Mouse (Mus musculus) brain, adult 2 months (tissue): ENCODE data around the gene Mus81.

ENCODE experiments used
- DNase-seq: peaks from one replicate; pipeline ENCODE4 v3.0.0; 2011; ENCODE audit warnings: low read depth, low spot score

The Mus81 gene

GRCm38 (mm10) chr19:5471846-5472245, 16.4 kb downstream of the Mus81 start:
- DNase-seq = no peak

GRCm38 (mm10) chr19:5468374-5468773, 19.8 kb downstream of the Mus81 start, which contains the start of gene Ctsw:
Gene Ctsw, minus strand, starts transcription at chr19:5468507.
- no peak for DNase-seq

GRCm38 (mm10) chr19:5466916-5467500, 21.2 kb downstream of the Mus81 start:
- DNase-seq = no peak

DNA sequence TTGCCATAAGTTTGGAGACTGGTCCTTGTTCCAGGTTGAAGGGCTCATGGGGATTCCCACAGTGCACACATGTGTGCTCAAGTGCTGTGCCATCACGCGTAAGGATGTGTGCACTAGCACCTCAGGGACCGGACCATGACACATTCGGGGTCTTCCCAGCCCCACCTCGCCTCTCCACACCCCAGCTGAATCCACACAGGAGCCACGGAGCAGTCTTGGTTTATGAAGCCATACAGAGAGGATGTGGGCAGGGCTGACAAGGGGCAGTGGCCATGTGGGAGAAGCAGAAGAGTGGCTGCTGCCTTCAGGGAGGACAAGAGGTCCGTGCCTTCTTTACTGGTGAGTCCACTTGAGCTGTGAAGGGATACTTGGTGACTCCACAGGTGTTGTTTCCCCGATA, 23.2 kb downstream of the Mus81 start:
- no peak for DNase-seq

DNA sequence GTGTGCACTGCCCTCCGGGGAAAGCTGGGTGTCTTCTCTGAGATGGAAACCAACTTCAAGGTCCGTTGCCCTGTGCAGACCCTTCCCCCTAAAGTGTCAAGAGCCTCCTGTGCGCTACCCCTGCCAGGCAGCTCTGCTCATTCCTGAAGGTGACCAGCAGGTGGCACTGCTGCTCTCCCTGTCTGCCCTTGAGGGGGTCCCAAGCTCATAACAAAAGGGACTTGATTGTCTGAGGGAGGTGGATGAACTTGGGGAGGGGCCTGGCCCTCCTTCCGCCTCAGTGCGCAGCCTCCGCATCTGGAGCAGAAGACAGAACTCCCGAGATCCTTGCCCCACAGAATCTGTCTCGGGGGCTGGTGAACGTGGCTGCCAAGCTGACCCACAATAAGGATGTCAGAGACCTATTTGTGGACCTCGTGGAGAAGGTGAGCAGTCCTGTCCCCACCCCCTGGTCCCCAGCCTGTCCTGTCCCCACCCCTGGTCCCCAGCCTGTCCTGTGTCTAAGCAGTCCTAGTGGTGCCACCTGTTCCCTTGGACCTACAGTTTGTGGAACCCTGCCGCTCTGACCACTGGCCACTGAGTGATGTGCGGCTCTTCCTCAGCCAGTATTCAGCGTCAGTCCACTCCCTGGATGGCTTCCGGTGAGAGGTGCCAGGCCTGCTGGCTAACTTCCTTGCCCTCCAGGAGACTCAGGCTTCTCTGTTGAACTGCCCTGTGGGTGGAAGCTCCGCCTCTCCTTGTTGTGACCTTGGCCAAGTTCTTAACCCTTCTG, 24.2 kb downstream of the Mus81 start:
- DNase-seq = peak; percentile 77

- DNase-seq = no peak
These were observed 25.0 kb downstream of the Mus81 start for GRCm38 (mm10) chr19:5463212-5463611.

- DNase-seq = peak; percentile 0
These were observed 26.8 kb downstream of the Mus81 start for GRCm38 (mm10) chr19:5461411-5461810.

GRCm38 (mm10) chr19:5460465-5460911, 27.7 kb downstream of the Mus81 start, which contains the start of gene Fibp:
Gene Fibp, plus strand, starts transcription at chr19:5460615.
- DNase-seq = peak; percentile 95

GRCm38 (mm10) chr19:5459896-5460295, 28.3 kb downstream of the Mus81 start:
- DNase-seq = peak; percentile 51

DNA sequence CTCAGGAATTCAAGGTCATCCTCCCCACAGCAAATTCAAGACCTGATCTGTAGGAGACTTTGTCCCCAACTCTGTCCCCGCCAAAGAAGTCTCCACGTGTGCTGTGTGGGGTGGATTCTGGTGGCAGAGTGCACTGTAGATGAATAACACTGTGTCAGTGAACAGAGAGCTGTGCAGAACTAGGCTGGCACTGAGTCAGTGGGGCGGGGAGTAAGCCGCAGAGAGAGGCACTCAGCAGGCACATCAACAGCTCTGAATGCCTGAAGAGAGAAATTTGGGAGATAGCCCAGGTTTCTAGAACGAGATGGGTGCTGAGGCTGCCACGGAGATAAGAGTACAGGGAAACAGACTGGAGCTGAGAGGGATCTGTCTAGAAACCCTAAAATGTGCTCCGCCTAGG, 29.2 kb downstream of the Mus81 start:
- DNase-seq = peak; percentile 88

DNA sequence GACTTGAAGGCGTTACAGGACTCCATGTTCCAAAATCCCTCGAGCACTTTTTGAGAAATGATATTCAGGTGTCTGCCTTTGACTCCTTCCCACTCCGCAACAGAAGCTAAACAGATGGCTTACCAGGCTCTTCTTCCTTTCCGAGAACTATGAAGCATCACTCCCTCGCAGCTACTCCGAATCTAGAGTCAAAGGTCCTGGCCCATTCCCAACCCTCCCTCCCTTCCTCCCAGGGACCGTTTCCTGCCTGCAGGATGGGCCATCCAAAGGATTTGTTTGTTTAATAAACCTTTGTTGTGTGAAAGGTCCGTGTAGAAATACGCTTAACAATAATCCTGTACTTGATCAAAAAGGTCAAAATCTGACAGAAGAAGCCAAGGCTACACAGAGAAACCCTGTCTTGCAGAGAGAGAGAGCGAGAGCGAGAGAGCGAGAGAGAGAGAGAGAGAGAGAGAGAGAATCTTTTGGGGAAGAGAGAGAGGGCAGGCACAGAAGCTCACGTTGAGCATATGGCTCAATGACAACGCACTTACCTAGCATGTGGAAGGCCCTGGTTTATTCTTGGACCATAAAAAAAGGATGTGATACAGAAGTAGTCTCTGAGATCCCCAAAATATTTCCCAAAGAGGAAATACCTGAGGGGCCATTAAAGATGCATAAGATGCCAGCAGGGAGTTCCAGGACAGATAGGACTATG, 30.3 kb downstream of the Mus81 start, which contains the start of gene Ccdc85b:
Gene Ccdc85b (minus strand): TSS at position 149 of the 697 bp plus-strand sequence.
- peak; percentile 52 for DNase-seq

DNA sequence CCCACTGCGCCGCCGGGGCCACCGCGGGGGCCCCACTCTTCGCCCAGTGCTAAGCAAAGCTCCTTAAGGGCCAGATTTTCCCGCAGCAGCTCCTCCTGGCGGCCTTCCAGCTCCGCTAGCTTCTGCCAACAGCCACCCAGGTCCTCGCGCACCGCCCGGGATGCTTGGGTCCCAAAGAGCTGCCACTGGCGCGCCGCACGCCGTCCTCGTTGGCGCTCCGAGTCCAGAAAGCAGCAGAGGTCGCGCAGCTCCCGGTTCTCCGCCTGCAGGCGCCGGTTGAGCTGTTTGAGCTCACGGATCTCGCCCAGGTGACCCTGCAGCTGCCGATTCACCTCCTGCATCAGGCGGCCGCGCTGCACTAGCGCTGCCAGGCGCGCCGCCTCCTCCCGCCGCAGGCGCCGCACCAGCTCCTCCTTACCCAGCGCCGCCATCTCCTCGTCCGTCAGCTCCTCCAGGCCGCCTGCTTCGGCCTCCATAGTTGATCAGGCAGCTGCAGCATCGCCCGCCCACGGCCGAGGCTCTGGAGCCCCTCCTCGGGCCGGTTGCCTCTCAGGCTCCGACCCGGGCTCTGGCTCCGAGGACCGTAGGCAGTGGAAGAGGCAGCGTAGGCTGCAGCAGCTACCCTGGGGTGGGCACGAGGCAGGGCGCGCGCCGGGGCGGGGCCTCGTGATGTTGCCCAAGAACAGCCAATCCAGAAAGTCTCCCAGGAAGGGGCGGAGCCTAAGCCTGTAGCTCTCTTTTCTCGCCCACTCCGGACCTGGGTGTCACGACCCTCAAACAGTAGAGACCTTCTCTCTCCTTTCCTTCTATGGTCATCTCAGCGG, 31.1 kb downstream of the Mus81 start:
- peak; percentile 98 for DNase-seq

DNA sequence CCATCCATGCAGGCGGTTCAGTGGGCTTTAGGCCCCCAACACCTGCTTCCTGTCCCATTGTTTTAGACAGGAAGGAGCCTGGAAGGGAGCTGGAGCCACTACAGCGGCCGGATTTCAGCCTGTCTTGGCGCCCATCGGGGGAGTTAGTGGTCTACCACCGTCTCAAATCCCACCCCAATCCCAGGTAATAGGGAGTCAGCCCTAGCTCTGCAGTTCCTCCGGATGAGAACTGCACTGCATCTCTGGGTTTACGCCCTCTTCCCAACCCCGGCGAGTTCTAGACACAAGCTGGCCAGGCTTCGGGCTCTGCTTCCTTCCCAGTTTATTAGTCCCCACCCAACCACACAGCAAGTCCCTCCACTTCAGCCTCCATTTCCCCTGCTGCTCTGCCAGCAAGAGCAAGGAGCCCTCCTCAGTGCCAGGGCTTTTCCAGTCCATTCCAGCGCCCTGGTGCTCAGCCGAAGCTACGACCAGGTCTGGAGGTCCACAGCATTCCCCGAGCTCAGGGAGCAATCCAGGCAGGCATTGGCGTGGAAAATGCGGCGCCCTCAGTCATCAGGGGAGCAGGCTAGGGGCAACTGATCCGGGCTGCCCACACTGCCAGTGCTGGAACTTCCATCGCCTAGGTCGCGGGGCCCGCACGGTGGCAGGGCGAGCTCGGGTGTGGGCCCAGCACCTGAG, 31.8 kb downstream of the Mus81 start:
- peak; percentile 31 for DNase-seq

DNA sequence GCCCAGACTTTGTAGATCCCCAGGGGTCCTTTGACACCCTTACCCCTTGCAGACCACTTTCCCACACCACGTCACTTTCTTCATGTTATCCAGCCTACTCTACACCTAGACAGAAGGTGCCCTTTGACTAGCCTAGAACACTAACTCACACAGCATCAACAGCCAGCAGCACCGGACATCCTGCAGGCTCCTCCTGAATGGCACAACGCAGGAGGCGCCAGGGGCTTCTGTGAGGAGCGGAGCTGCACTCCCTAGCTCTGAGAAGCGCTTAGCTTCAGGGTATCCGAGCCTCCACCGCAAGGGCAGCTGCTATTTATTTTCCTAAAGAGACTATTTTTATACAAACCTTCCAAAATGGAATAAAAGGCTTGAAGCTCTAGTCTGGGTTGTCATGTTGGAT, 32.6 kb downstream of the Mus81 start:
- peak; percentile 31 for DNase-seq

- peak; percentile 7 for DNase-seq
These were observed 33.2 kb downstream of the Mus81 start for GRCm38 (mm10) chr19:5455037-5455436.

DNA sequence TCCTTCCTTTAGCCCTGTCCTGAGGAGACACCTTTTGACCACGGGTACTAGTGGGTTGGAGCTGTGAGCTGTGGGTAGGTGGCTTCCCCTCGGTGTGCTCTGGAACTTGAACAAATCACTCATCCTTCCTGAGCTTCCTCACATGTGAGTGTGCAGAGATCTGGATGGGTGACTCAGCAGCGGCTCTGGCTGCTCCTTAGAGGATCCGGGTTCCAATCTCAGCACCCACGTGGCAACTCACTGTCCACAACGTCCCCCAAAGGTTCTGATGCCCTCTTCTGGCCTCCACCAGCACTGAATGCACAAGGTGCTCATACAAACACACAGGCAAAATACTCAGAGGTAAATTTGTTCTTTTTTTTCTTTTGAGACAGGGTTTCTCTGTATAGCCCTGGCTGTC, 36.4 kb downstream of the Mus81 start:
- no peak for DNase-seq

DNA sequence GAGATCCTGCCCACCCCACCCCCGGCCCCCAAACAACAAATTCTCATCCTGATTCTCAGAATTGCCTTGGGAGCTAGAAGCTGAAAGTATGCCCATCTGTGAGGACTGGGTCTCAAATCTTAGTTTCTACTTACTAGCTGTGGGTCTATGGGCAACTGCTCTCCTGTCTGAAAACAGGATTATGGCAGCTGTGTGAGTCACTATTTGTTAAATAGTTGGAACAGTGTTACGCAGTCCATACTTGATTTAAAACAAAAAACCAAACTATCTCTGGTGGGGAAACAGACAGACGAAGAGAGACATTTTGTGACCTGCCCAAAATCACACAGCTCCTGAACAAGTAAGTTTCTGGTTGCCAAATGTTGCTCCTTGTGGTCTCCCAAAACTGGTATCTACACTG, 38.5 kb downstream of the Mus81 start:
- DNase-seq = no peak

DNA sequence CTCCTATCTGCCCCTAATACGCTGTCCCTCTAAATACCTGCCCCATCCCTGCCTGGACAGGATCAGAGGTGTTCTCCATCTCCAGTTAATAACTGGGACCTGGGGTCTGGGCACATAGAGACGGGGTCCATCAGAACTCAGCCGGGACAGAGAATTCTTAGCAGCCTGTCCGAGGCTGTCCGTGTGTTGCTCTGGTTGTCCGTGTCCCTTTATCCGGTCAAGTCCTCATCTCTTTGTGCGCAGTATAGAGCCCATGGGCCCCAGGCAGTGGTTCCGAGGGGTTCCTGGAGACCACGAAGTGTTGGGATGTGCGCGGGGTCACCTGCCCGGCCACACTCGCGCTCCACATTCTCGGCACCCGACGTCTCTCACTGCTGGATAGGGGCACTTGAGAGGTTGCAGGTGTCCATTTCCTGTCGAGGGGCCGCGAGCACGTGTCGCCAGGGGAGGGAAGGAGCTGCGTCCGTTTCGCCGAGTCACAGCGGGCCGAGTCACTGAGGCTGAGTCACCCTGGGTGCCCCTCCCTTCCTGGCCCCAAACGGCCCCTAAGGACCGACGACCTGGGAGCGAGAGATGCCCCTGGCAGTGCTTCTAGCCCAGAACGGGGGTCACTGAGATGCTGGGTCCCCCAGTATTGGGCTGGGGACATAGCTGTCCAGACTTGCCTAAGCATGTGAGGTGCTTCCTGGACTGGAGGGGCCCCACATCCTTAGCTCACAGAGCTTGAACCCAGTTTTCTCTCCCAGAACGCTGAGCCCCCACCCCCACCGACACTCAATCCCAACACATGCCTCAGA, 39.6 kb downstream of the Mus81 start:
- DNase-seq = no peak

DNA sequence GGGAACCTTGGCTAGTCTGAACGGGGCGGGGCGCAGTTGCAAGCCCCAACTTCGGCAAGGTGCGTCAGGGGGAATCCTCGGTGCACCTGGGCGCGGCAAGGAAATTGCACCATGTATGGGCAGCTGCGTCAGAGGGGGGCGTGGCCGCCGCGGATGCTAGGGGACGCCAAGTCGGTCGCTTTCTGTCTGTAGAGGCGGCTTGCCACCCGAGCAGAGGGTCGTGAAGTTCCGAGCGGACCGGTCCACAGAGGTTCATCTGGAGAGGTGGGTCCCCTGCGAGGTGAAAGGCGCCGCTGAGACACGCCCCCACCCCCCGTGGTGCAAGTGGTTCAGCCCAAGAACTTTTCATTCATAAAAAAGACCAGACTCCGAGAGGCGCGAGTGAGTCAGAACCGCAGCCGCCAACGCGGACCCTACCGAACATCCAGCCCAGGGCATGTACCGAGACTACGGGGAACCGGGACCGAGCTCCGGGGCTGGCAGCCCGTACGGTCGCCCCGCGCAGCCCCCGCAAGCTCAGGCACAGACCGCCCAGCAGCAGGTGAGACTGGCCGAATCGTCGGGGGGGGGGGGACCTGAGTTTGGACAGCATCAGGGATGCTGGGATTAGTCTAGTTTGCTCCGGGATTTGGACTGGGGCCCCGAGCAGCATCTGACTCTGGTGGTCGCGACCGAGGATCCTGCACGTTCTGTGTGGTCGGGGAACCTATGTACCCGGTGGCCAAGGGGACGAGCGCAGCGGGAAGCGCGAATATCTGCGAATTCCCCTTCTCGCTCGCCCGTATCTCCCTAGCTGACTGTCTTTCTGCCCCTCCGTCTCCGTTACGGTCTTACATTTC, 40.5 kb downstream of the Mus81 start, which contains the start of gene Fosl1:
Gene Fosl1 (plus strand): TSS at position 33 of the 839 bp plus-strand sequence.
- DNase-seq = peak; percentile 77
